Mouse (Mus musculus) kidney, postnatal 36 days (tissue): ENCODE measurements around the gene Tmem170.

Experiments
- DNase-seq, 2 experiments: peaks; one replicate each; pipeline ENCODE4 v3.0.0; 2021 to 2022; ENCODE audit warnings: mixed read lengths in 2 of 2

The Tmem170 gene

DNA sequence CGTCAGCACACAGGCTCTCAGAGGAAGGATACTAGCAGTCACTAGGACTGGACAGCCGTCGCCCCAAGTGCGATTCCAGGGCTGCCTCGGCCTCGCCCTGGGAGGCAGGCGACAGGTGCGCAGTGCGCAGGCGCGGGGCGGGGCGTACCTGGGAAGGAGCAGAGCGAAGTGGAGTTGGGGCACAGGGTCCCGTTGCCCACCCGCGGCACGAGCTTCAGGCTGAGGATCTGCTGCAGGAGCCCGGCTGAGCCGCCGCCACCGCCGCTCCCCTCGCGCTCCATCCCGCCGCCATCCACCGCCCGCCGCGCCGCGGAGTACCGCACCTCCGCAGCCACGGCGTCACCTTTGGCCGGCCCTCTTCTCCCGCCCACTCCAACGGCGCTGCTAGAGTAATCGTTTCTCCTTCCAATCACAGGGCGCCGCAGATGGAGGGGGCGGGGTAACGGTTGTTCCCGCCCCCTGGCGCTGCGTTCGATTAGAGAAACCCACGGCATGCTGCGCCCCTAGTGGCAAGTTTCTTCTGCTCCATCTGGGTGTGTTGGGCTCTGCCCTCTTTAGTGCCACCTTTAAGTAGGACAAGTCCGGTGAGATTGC, at the start of gene Tmem170:
Gene Tmem170 (minus strand): TSS at position 396 of the 594 bp plus-strand sequence.
- peak; percentile 98 to 99 for DNase-seq

DNA sequence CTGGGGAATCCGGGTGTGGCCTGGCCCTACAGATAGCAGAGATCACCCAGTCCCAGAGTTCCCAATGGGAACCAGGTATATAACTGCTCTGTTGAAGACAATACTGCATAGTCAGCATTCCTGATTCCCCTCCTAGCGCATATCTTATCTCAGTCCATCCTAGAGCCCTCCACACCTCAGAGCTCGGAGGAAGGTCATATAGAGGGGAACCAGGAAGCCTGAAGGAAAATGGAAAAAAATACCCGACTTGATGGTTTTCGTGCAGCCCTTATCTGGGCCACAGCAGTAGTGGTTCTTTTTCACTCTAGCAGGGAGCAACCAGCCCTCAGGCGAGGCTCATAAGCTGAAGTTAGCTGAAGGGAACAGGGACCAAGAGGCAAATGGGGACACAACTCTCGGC, 48.4 kb upstream of the Tmem170 start:
- no peak for DNase-seq

DNA sequence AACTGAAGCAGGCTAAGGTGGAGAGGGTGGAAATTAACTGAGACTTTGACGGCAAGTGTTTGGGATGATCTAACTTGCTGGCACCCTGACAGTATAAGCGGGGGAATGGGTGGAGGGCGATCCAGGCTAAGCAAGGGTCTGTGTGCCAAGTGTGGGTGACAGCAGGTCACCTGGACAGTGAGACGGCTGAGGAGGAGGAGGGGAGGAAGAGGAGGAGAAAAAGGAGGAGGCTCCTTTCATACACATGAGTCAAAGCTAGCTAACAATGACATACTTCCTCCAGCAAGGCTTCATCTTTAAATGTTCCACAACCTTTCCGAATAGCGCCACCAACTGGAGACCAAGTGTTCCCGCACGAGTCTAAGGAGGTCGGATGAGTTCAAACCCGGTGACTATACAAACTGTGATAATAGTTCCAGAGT, 46.8 kb upstream of the Tmem170 start:
- DNase-seq = peak; percentile 49 to 74

DNA sequence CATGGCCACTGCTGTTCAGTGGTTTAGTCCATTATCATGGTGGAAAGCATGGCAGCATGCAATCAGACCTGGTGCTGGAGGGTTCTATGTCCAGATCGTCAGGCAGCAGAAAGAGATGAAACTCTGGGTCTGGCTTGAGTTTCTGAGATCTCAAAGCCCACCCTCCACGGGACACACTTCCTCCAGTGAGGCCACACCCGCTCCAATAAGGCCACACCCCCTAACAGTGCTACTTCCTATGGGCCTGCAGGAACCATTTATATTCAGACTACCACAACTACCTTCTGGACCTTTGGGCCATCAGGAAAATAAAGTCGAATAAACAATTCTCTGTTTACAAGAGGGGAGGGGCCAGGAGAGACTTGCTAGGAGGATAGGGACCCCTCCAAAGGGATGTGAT, 44.4 kb upstream of the Tmem170 start:
- DNase-seq = no peak

DNA sequence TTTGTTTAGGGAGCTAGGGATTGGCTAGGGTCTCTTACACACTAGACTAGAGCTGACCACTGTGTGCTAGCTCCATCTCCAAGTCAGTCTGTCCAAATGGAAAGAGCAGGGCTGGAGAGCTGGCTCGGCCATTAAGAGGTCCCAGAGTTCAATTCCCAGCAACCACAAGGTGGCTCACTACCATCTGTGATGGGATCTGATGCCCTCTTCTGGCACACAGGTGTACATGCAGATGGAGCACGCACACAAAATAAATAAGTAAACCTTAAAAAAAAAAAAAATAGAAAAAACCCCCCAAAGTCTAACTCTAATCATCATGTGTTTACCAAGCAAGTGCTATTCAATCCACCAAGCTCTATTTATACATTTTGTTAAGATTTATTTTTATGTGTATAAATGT, 43.1 kb upstream of the Tmem170 start:
- no peak for DNase-seq

DNA sequence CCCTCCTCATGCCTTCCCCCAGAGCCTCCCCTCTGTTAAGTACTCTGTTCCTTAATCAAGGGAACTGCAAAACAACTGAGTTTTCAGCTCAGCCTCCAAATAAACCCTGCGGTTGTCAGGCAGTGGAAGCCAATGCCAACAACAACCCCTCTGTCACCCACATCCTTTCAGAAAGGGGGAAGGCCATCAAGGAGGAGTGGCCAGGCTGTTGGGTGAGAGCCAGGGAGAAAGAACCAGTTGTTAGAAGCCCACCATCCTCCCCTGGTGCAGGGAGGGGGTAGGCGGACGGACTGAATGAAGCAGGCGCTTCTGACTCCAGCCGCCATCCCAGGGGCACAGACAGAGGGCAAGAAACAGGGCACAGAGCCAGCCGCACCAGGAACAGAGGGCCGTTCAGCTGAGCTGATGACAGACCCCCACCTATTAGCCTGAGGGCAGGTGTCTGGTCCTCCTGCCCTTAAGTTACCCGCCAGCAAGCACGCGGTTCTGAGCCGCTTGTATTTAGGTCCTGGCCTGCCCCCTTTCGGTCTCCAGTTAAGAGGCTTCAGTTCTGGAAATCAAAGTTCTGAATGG, 36.4 kb upstream of the Tmem170 start:
- no peak for DNase-seq

DNA sequence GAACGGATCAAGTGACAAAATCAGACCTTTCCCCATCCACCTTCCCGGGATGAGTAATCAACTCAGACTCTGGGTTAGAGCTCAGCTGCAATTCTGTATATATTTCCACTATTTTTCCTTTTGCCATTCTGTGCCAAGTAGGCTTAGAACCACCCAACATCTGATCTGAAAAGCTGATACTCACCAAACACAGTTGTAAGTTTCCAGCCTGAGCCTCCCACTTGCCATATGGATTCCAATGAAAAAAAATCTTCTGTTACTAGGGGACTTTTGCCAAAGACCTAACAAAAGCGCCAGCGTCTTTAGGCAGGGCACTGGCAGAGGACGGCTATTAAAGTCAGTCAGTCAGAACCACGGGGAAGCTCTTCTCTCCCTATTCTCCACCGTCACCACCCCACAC, 35.0 kb upstream of the Tmem170 start:
- DNase-seq = no peak

DNA sequence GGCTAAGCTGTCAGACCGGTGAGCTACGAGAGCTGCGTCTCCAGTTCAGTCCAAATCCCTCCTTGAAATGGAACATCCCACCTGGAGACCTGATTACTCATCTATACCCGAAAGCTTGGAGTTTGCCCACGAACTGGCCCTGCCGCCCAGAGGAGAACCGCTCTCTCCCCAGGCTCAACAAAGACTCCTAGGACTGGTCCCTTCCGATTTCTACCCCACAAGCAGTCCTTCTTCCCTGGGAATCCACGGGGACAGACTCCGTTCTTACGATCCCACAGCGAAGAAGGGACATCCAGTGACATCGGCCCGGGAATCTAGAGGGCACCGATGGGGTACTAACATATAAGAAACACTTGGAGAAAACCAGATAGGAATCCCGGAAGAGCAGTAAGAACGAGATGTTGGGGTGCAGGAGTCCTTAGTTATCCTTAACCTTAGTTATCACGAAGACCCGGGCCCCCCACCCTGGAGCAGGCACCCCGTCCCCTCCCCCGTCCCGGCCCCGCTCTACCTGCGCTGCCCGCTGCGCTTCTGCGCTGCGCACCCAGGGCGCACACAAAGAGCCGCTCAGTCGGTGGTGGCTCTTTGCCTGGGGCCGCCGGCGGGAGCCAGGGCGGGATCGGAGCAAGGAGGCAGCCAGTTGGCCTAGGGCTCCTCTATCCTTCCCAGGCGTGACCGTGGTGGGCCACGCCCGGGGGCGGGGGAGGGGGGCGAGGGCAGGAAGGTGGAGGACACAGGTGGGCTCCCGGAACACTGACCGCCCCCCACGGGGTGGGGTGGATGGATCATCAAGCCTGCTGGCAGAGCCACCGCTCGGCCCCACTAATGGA, 33.3 kb upstream of the Tmem170 start, which contains the start of gene Chst5:
Gene Chst5 (minus strand): TSS at position 827 of the 830 bp plus-strand sequence.
- DNase-seq = peak in 1 of 2 experiments; percentile 3

DNA sequence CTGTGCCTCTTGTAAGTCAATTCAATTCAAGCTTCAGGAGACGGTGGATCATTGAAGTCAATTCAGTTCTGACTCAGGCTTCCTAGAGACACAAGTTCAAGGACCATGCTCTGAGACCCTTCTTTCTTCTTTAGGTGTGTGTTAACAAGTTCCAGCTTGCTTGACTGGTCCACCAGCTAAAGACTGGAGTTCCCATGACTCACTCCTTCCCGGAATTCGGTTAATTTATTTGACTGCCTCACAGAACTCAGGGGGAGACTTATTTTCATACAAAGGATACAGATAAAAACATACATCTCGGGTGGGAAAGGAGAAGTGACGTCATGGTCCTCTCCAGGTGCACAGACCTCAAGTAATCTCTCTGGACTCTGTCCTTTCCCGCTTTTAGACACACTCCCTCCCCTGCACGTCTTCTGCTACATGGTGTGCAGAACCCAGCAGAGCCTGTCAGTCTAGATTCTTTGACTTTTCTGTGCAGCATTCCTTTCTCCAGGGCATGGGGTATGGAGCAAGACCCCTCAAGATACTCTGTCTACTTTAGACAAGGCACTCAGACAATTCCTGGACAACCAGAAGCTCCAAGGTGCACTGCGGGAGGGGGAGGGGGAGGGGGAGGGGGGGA, 29.1 kb upstream of the Tmem170 start:
- DNase-seq = no peak

DNA sequence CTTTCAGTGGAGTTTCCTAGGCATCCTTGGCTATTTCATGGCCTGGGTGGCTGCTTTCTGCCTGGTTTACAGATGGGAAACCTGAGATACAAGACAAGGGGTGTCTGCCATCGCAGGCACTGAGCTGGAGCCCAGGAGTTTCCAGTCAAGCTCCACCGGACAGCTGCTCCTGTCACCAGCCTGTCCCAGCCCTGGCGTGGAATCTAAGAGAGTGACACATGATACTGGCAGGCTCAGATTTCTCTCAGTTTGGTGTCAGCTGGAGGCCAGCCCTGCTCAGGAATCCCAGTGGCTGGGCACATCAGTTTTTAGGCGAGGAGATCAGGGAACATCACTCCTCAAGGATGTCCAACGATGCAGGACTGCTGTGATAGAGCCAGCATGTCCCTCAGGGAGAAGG, 25.5 kb upstream of the Tmem170 start:
- DNase-seq = no peak

DNA sequence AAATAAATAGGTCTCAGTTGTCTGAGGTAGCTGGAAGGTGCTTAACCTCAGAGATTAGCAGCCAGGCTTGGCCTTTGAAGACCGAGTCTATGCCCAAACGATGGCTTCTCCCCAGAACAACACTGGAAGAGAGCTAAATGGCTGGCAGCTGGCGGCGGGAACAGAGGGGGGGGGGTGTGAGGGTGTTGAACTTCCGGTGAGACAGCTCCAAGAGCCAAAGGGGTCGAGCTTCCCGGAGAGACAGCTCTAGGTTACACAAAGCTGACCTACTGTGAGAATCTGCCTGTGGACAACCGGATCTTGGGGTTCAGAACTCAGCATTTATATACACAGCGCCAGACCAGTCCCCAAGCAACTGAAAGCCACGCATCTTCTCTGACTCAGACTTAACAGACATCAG, 22.0 kb upstream of the Tmem170 start:
- no peak for DNase-seq

DNA sequence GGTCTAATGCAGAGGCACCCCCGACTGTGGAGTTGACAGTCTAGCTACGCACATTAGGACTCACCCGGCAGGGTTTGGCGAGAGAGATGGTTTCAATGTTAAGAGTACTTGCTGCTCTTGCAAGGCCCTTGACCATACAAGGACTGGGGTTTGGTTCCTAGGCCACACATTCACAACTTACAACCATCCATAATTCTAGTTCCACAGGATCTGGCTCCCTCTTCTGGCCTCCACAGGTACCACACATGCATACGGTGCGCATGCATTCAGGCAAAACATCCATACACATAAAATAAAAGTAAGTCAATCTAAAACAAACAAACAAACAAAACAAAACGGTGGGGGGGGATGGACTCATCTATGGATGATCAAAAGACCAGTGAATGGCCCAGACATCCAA, 18.4 kb upstream of the Tmem170 start:
- DNase-seq = no peak

DNA sequence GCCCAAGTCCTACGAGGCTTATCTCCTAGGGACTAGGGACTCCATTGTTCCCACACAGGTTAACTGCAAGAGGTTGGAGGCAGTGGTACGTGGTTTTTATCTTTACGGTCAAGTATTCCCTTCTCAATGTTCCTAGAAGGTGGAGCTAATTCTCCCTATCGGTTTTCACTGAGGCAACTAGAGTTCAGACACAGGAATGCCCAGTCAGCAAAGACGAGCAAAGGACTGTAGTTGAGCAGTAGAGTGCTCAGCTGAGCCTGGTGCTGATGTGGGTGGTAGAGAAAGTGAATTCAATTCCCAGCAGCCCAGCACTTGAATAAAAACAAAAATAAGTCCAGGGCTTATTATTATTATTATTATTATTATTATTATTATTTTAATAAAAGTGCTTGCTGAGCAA, 16.1 kb upstream of the Tmem170 start:
- no peak for DNase-seq

DNA sequence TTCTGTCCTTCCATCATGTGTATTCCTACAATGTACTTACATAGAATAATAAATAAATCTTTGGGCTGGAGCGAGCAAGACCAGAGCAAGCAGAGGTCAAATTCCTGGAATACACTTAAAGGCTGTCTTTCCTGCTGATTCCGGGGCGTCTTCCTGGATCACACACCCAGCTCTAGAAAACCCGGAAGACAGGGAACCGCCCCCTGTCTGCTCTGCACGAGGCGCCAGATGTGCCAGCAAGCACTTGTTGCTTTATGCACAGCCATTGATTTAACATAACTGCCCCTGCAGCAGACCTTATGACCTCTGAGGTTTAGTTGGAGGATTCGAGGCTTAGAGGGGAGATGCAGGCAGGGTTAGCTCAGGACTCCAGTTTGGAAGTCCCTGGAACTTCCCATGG, 15.4 kb upstream of the Tmem170 start:
- no peak for DNase-seq

DNA sequence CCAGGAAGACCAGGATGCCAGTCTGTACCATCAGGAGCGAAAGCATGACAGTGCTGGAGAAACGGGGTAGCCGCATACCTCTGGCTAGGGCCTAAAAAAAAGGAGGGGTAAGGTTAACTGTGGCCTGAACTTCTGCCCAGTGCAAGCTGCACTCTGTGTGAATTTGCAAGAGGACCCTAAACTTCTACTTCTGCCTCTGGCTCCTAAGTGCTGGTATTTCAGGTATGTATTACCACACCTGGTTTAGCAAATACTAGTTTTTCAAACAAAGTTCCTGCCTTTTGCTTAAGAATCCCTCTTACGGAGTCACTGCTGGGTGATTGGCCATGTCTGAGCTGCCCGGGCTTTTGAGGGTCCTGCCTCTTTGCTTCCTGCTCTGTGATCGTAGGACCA, 14.4 kb upstream of the Tmem170 start:
- no peak for DNase-seq

DNA sequence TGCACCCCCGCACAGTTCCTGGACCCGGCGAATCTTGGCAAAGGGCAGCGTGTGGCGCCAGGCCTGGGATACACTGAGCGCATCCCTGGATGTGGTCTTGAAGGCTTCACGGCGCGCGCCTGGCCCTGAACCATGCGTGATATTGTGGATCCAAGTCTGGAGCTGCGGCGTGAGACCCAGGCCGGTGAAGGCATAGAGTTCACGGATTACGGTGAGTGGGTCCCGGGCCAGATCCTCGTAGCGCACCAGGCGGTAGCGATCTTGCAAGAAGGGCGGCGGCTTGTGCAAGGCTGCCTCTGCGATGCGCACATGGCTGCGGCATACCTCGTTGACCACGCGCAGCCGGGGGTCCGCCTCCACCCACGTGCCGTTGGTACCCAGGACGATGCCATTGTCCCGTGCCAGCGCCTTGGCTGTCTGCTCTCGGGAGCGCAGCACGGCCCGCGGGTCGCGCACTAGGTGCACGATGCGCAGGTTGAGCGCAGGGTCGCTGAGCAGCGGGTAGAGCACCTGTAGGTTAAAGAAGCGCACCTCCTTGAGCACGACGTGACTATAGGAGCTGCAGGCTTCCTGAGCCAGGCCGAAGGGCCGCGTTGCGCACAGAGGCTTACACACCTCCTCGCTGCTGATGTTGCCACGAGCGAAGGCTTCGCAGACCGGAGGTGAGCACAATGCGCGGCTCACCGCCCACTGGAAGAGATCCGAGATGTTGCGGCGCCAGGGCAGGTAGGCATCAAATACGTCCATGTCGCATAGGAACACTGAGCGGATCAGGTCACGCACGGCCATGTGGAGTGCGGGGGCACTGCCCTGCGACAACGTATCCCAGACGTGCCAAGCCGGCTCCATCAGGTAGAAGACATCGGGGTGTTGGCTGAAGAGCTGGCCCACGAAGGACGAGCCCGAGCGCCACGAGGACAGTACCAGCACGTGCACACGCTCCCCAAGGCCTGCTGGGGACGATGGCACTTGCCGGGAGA, 13.7 kb upstream of the Tmem170 start:
- DNase-seq = no peak

DNA sequence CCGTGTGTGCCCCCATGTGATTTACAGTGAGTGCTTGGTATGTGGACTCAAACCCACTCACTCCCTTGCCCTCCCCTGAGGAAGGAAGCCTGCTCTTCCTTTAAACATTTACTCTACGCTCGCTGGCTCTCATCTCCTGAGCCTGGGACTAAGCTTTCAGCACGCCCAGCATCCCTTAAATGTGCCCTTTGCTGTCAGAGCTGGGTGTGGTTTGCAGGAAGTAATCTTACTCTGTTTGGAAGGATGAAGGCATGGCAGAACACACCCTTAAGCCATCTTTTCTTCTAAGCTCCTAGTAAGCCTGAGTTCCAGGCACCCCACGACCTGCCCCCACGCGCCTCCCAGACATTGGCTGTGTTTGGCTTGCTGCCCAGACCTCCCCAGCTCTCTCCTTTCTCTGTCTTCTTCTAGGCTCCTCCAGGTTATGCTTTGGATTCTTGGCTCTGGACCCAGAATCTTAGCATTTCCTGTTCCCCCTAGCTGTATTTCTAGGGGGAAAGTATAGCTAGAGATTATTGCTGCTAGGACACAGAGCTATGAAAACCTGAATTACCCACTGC, 11.6 kb upstream of the Tmem170 start:
- DNase-seq = peak; percentile 19 to 38

DNA sequence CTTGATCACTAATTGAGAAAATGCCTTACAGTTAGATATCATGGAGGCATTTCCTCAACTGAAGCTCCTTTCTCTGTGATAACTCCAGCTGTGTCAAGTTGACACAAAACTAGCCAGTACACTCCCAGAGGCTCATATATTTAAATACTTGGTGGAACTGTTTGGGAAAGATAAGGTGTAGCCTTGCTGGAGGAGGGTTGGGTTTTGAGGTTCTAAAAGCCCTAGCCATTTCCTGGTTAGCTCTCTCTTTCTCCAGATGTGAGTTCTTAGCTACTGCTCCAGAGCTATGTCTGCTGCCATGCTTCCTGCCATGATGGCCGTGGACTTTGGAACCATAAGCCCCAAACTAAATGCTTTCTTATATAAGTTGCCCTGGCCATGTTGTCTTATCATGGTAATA, 10.9 kb upstream of the Tmem170 start:
- no peak for DNase-seq

DNA sequence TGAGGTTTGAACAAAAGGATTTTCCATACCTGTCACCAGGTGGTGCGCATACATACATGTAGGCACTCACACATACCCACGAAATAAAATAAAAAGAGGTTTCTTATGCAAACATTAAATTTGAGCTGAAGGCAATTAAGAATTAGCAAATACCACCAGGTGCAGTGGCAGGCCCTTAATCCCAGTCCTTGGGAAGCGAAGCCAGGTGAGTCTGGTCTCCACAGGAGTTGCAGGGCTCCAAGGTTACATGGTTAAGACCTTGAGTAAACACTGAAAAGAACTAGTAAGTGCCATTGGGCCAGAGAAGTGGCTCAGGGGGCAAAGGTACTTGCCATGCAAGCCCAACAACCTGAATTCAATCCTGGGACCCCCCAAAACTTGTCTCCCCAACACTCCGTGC, 7.1 kb upstream of the Tmem170 start:
- no peak for DNase-seq

DNA sequence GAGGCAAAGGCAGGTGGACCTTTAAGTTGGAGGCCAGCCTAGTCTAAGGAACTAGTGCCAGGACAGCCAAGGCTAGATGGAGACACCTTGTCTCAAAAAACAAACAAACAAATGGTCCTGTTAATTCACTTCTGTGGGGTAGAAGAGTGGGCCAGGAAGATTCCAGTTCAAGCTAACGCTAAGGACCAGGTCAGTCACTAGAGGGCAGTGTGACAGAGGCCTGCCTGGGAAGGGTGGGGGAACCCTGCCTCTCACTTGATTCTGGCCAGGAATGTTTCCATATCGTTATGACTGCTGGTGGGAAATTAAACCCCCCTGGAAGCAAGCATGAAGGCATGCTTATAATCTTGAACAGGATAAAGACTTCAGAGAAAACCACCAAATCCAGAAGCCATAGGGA, 5.0 kb upstream of the Tmem170 start:
- DNase-seq = peak; percentile 49 to 77

DNA sequence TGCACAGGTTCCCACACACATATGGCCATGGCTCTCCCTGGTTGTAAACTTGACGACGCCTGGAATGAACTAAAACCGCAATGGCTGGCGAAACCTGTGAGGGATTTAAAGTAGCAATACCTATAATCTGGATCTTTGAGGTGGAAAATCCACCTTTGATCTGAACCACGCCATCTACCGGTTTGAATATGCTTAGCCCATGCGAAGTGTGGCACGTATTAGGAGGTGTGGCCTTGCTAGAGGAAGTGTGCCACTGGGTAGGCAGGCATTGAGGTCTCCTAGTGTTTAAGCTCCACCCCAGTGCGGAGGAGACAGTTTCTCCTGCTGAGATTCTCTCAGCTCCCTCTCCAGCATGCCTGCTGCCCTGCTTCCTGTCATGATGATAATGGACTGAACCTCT, 1.2 kb upstream of the Tmem170 start:
- no peak for DNase-seq

DNA sequence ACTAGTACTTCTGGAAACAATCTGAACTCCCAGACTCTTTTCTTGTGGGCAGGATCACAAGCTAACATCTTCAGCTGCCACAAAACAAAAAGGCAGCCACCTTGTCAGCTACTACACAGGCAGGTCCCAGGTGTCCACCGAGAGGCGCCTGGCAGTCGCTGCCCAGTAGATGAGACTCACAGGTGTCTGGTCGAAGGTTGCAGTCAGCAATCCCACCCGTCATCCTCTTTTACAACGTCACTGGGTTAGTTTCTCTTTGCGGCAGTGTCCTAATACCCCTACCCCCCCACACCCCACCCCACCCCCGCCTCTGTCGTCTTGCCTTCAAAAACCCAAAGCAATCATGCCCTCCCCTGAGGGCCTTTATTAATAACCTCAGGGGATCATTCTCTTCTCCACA, 792 bp downstream of the Tmem170 start:
- DNase-seq = peak; percentile 23 to 37
